In the genomic region with DNA sequence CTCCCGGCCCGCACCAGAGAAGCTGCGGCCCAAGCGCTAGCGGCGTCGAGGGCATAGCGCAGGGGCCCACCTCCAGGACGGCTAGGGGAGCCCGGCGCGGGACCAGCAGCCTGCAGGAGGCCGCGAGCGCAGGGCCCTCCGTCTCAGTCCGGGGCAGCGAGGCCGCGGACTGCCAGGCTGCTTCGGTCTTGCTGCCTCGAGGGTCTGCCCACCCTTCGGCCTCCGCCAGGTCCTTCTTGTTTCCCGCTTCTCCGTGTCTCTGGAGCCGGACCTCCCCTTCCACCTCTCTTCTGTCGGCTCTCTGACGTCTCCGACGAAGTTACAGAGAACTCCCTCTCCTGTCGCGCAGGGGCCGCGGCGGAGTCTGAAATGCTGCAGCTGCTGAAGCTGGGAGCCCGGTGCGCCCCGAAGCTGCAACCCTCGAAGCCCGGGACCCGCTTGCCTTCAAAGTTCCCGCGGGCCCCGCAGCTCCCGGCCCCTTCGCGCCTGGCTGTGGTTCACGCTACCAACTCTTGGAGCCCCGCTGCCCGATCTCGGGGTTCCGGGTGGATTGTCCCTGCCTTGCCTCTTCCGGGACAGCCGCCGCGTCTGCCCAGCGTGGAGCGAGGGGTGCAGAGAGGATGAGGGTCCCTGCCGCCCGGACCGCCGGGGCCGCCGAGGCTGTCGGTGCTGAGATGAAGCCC, we compare ENCODE assay signal across 8 mouse cellular contexts. TPM values are rescaled to one million over a fixed set of nuclear protein-coding genes. Genes with fewer than 3 reads are reported as not detected.
DNase-seq lines count a peak whose midpoint lies in the region; ATAC-seq and TF ChIP-seq lines count a peak whose summit lies in the region.

No protein-coding gene starts in this region.

- H3K4me3 ChIP-seq in gastrocnemius, adult 2 months, result peak overlapping the region; percentile 65
- peak overlapping the region; percentile 25; the same call in 1 of the 2 replicates for H3K4me3 ChIP-seq in thymus, adult 2 months (ENCODE audit: control insufficient read depth, insufficient read depth, low read length)
- H3K4me3 ChIP-seq in limb, embryonic 13.5 days, result peak overlapping the region; percentile 44
- H3K4me3 ChIP-seq in testis, adult 2 months (ENCODE audit: control insufficient read depth, low read depth, low read length), result peak overlapping the region; percentile 78

- no peak for DNase-seq in gastrocnemius, adult 2 months
- no peak for DNase-seq in gastrocnemius, postnatal 14 days
- no peak for DNase-seq in thymus, adult 2 months
- DNase-seq in thymus, postnatal 36 days, result no peak
- no peak for DNase-seq in kidney, adult 8-10 months
- no peak for DNase-seq in adrenal gland, adult (ENCODE audit: inconsistent age in 2 of 2, low spot score in 1 of 2)

- WGBS in thymus, adult 2 months, result 3% methylated on average over 66 of the region's 66 CpGs
- under 1% methylated on average over 58 of the region's 66 CpGs for WGBS in limb, embryonic 13.5 days

- no peaks in the 10 kb centered on the region for H3K36me3 ChIP-seq in thymus, adult 2 months (ENCODE audit: control insufficient read depth, insufficient read depth, low read length)
- H3K36me3 ChIP-seq in limb, embryonic 13.5 days, result no peaks in the 10 kb centered on the region
- H3K36me3 ChIP-seq in testis, adult 2 months (ENCODE audit: control insufficient read depth, insufficient read depth, low read length), result no peaks in the 10 kb centered on the region

- intact Hi-C loops in gastrocnemius, adult 2 months (cut with DNase I), result no loop called here
- intact Hi-C loops in gastrocnemius, postnatal 14 days (cut with DNase I; ENCODE audit: low total_unique reads), result no loop called here

- H3K4me2 ChIP-seq in limb, embryonic 13.5 days (replicated peaks), result peak overlapping the region; percentile 80

- no peak for TF ChIP-seq POLR2A in thymus, adult 2 months (IDR thresholded peaks at IDR 0.05; ENCODE audit: control insufficient read depth, extremely low read depth, insufficient read depth, low read length, poor library complexity)
- TF ChIP-seq POLR2A in testis, adult 2 months (IDR thresholded peaks at IDR 0.05; ENCODE audit: control insufficient read depth, low read depth, low read length), result no peak

- H3K9me3 ChIP-seq in limb, embryonic 13.5 days, result no peaks in the 10 kb centered on the region

- ATAC-seq in limb, embryonic 13.5 days (ENCODE audit: low FRiP score, low read depth), result no peak

- no peak for TF ChIP-seq CTCF in gastrocnemius, adult 2 months (IDR thresholded peaks at IDR 0.05)
- TF ChIP-seq CTCF in thymus, adult 2 months (IDR thresholded peaks at IDR 0.05; ENCODE audit: borderline replicate concordance, control insufficient read depth, extremely low read depth, insufficient read depth, low read length, poor library complexity), result no peak
- TF ChIP-seq CTCF in testis, adult 2 months (IDR thresholded peaks at IDR 0.05; ENCODE audit: control insufficient read depth, insufficient read depth, insufficient replicate concordance, low read depth, low read length), result no peak

- H3K9ac ChIP-seq in limb, embryonic 13.5 days, result no peak overlapping the region

- H3K27me3 ChIP-seq in thymus, adult 2 months (ENCODE audit: control insufficient read depth, insufficient read depth, low read length), result peaks cover 19% of the 10 kb centered on the region
- H3K27me3 ChIP-seq in limb, embryonic 13.5 days, result peaks cover 99% of the 10 kb centered on the region
- H3K27me3 ChIP-seq in testis, adult 2 months (ENCODE audit: control insufficient read depth, insufficient read depth, low read length), result peaks cover 17% of the 10 kb centered on the region

- H3K4me1 ChIP-seq in thymus, adult 2 months (replicated peaks; ENCODE audit: control insufficient read depth, insufficient read depth, low read length), result peaks cover 12% of the 10 kb centered on the region; the same call in 1 of the 2 replicates
- peaks cover 22% of the 10 kb centered on the region for H3K4me1 ChIP-seq in limb, embryonic 13.5 days
- peaks cover 21% of the 10 kb centered on the region for H3K4me1 ChIP-seq in testis, adult 2 months (ENCODE audit: control insufficient read depth, insufficient read depth, low read length)

- H3K27ac ChIP-seq in gastrocnemius, adult 2 months, result no peak overlapping the region
- no peak overlapping the region for H3K27ac ChIP-seq in thymus, adult 2 months (ENCODE audit: control insufficient read depth, insufficient read depth, low read length)
- H3K27ac ChIP-seq in limb, embryonic 13.5 days, result no peak overlapping the region
- no peak overlapping the region for H3K27ac ChIP-seq in testis, adult 2 months (ENCODE audit: control insufficient read depth, insufficient read depth, low read depth, low read length)

RNA-seq across cellular contexts. Expression of a gene that starts 6.5 kb away (rescaled TPM):
- total RNA-seq in gastrocnemius, adult 2 months (2021), result under 1 TPM in 1 of 2 experiments, not detected in 1; 0.10 TPM
- under 1 TPM; 0.10 to 0.22 TPM for total RNA-seq in gastrocnemius, postnatal 14 days (2021)
- polyA plus RNA-seq in thymus, adult 2 months (2012; rRNA removed), result 2.7 and 4.0 TPM in 2 replicates
- not detected in 2 replicates for polyA plus RNA-seq in limb, embryonic 13.5 days (2015; fragmentation: Nextera tagmentation; extraction: Ambion mirVana)
- 50.1 and 52.6 TPM in 2 replicates for polyA plus RNA-seq in testis, adult 2 months (2012; rRNA removed)

RNA-seq across cellular contexts. Expression of a gene that starts 51.9 kb away (rescaled TPM):
- 10 to 100 TPM; 20.4 to 20.8 TPM for total RNA-seq in gastrocnemius, adult 2 months (2021)
- total RNA-seq in gastrocnemius, postnatal 14 days (2021), result 10 to 100 TPM; 13.1 to 13.4 TPM
- polyA plus RNA-seq in thymus, adult 2 months (2012; rRNA removed), result 13.3 and 17.4 TPM in 2 replicates
- polyA plus RNA-seq in limb, embryonic 13.5 days (2015; fragmentation: Nextera tagmentation; extraction: Ambion mirVana), result 41.5 and 47.7 TPM in 2 replicates
- 22.6 and 25.3 TPM in 2 replicates for polyA plus RNA-seq in testis, adult 2 months (2012; rRNA removed)

Comparison
In these comparisons a context has a peak if more than half of its experiments do, and no peak if none do; other contexts are left out.
1. H3K4me3 ChIP-seq: peak in every context shown above with its lines; median percentile 78 in testis, adult 2 months; 65 in gastrocnemius, adult 2 months; 44 in limb, embryonic 13.5 days; 25 in thymus, adult 2 months.
2. RNA of a gene that starts 6.5 kb away (polyA plus RNA-seq): 50.1 to 52.6 TPM in testis, adult 2 months; 2.7 to 4.0 TPM in thymus, adult 2 months and not detected in limb, embryonic 13.5 days; every median in the first group is over 10 times any median in the second.